Mouse (Mus musculus): ENCODE measurements around the gene Tmco5. TPM values are rescaled to one million over a fixed set of nuclear protein-coding genes. Genes with fewer than 3 reads are reported as not detected.

Tmco5 gene
- polyA plus RNA-seq (2012; rRNA removed) = not detected in 2 replicates

GRCm38 (mm10) chr2:116878391-116878790, at the start of gene Tmco5:
Gene Tmco5 (plus strand): TSS chr2:116878691.

Other genes starting within 250 kb of the Tmco5 start
- gene Spred1, start 242.7 kb downstream of the Tmco5 start, polyA plus RNA-seq (2012; rRNA removed) = 2.6 and 2.9 TPM in 2 replicates

Measured in liver, embryonic 18 days (tissue).